Mouse (Mus musculus): ENCODE measurements around the gene Ptprm. TPM values are rescaled to one million over a fixed set of nuclear protein-coding genes. Genes with fewer than 3 reads are reported as not detected.

The Ptprm gene
- polyA plus RNA-seq, 1 experiment from 2014 or later, result 35.9 TPM

DNA sequence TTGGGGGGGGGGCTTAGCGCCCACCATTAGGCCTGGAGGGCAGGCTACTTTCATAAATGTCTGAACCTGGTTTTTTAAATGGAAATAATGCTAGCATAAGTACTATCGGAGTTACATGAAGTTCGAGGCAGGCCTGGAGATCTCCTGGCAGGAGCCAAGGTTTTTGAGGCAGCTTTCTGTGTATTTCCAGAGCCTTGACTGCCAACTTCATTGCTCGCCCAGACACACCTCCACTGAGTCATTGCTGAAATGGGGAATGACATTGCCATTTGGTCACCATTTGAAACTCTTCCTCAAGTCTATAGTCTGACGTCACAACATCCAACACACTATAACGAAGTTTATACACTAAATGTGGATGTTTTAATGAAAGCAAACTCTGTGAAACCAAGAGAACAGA is 89.5 kb downstream of the Ptprm start:
- H3K36me3 ChIP-seq (ENCODE audit: insufficient read depth, low read length), result no peaks in the 10 kb centered on the region
- H3K4me1 ChIP-seq (ENCODE audit: insufficient read depth, low read depth, low read length), result peaks cover 4% of the 10 kb centered on the region; the same call in 1 of the 2 replicates
- H3K4me2 ChIP-seq (replicated peaks; ENCODE audit: low read depth, low read length), result no peak overlapping the region
- no peak overlapping the region for H3K4me3 ChIP-seq (ENCODE audit: low read depth, low read length)
- no peak overlapping the region for H3K9ac ChIP-seq (replicated peaks; ENCODE audit: low read depth)
- WGBS, result 85% methylated on average over 6 of the region's 6 CpGs
- no peak overlapping the region for H3K27ac ChIP-seq (ENCODE audit: low read length)
- no peaks in the 10 kb centered on the region for H3K9me3 ChIP-seq (ENCODE audit: low read length)
- ATAC-seq (no peak), DNase-seq (ENCODE audit: low spot score) (no peak)
- no peaks in the 10 kb centered on the region for H3K27me3 ChIP-seq (replicated peaks; ENCODE audit: insufficient read depth, low read length)
- TF ChIP-seq CTCF (IDR thresholded peaks at IDR 0.05) (no peak), EP300 (IDR thresholded peaks at IDR 0.05) (no peak)

DNA sequence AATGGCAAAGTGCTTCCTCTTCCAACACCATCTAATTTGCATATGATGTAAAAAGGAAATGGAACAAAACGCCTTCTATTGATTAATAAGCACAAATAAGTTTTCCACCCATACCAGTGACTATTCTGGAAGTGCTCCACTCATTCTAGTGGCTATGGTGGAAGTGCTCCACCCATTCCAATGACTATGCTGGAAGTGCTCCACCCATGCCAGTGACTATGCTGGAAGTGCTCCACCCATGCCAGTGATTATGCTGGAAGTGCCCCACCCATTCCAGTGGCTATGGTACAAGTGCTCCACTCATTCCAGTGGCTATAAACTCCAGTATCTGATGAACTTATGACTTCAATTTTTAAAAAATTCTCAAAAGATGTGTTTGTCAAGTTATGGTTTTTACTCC is 91.2 kb downstream of the Ptprm start:
- ATAC-seq (peak; percentile 70), DNase-seq (ENCODE audit: low spot score) (peak; percentile 22)
- 53% methylated on average over 1 of the region's 1 CpGs for WGBS
- TF ChIP-seq CTCF (IDR thresholded peaks at IDR 0.05), result no peak
- TF ChIP-seq EP300 (IDR thresholded peaks at IDR 0.05), result peak; percentile 87
- 0 out of 2 replicates have a peak overlapping the region, but pooled peaks have one; percentile 33 for H3K27ac ChIP-seq (ENCODE audit: low read length)
- H3K4me1 ChIP-seq (ENCODE audit: insufficient read depth, low read depth, low read length), result peaks cover 4% of the 10 kb centered on the region; the same call in 1 of the 2 replicates
- no peaks in the 10 kb centered on the region for H3K36me3 ChIP-seq (ENCODE audit: insufficient read depth, low read length)
- H3K4me2 ChIP-seq (replicated peaks; ENCODE audit: low read depth, low read length), result no peak overlapping the region
- no peaks in the 10 kb centered on the region for H3K27me3 ChIP-seq (replicated peaks; ENCODE audit: insufficient read depth, low read length)
- no peak overlapping the region for H3K9ac ChIP-seq (replicated peaks; ENCODE audit: low read depth)
- no peak overlapping the region for H3K4me3 ChIP-seq (ENCODE audit: low read depth, low read length)
- no peaks in the 10 kb centered on the region for H3K9me3 ChIP-seq (ENCODE audit: low read length)

GRCm38 (mm10) chr17:67260016-67260415 is 94.2 kb downstream of the Ptprm start:
- peaks cover 4% of the 10 kb centered on the region; the same call in 1 of the 2 replicates for H3K4me1 ChIP-seq (ENCODE audit: insufficient read depth, low read depth, low read length)
- no peaks in the 10 kb centered on the region for H3K9me3 ChIP-seq (ENCODE audit: low read length)
- 71% methylated on average over 4 of the region's 4 CpGs for WGBS
- no peak overlapping the region for H3K9ac ChIP-seq (replicated peaks; ENCODE audit: low read depth)
- no peak overlapping the region for H3K27ac ChIP-seq (ENCODE audit: low read length)
- H3K27me3 ChIP-seq (replicated peaks; ENCODE audit: insufficient read depth, low read length), result no peaks in the 10 kb centered on the region
- no peaks in the 10 kb centered on the region for H3K36me3 ChIP-seq (ENCODE audit: insufficient read depth, low read length)
- ATAC-seq, result no peak
- no peak overlapping the region for H3K4me3 ChIP-seq (ENCODE audit: low read depth, low read length)
- TF ChIP-seq CTCF (IDR thresholded peaks at IDR 0.05), result no peak
- no peak for TF ChIP-seq EP300 (IDR thresholded peaks at IDR 0.05)
- DNase-seq (ENCODE audit: low spot score), result no peak
- H3K4me2 ChIP-seq (replicated peaks; ENCODE audit: low read depth, low read length), result no peak overlapping the region

GRCm38 (mm10) chr17:67257780-67258179 is 96.5 kb downstream of the Ptprm start:
- TF ChIP-seq CTCF (IDR thresholded peaks at IDR 0.05) (no peak), EP300 (IDR thresholded peaks at IDR 0.05) (peak; percentile 93)
- Histone ChIP-seq H3K27me3 (replicated peaks; ENCODE audit: insufficient read depth, low read length) (no peaks in the 10 kb centered on the region), H3K9me3 (ENCODE audit: low read length) (no peaks in the 10 kb centered on the region), H3K4me2 (replicated peaks; ENCODE audit: low read depth, low read length) (no peak overlapping the region), H3K36me3 (ENCODE audit: insufficient read depth, low read length) (no peaks in the 10 kb centered on the region), H3K4me3 (ENCODE audit: low read depth, low read length) (no peak overlapping the region), H3K4me1 (ENCODE audit: insufficient read depth, low read depth, low read length) (peaks cover 9% of the 10 kb centered on the region; the same call in 1 of the 2 replicates), H3K27ac (ENCODE audit: low read length) (no peak overlapping the region), H3K9ac (replicated peaks; ENCODE audit: low read depth) (no peak overlapping the region)
- WGBS, result 31% methylated on average over 5 of the region's 5 CpGs
- ATAC-seq (peak; percentile 66), DNase-seq (ENCODE audit: low spot score) (peak; percentile 51)

- Histone ChIP-seq H3K27me3 (replicated peaks; ENCODE audit: insufficient read depth, low read length) (no peaks in the 10 kb centered on the region), H3K4me2 (replicated peaks; ENCODE audit: low read depth, low read length) (no peak overlapping the region), H3K4me3 (ENCODE audit: low read depth, low read length) (no peak overlapping the region), H3K36me3 (ENCODE audit: insufficient read depth, low read length) (no peaks in the 10 kb centered on the region), H3K9ac (replicated peaks; ENCODE audit: low read depth) (no peak overlapping the region), H3K4me1 (ENCODE audit: insufficient read depth, low read depth, low read length) (peaks cover 5% of the 10 kb centered on the region; the same call in 1 of the 2 replicates), H3K27ac (ENCODE audit: low read length) (no peak overlapping the region), H3K9me3 (ENCODE audit: low read length) (no peaks in the 10 kb centered on the region)
- 66% methylated on average over 5 of the region's 6 CpGs for WGBS
- no peak for ATAC-seq
- DNase-seq (ENCODE audit: low spot score), result no peak
- no peak for TF ChIP-seq CTCF (IDR thresholded peaks at IDR 0.05)
- no peak for TF ChIP-seq EP300 (IDR thresholded peaks at IDR 0.05)
Observed at GRCm38 (mm10) chr17:67256171-67256570, 98.1 kb downstream of the Ptprm start.

- DNase-seq (ENCODE audit: low spot score), result peak; percentile 41
- no peaks in the 10 kb centered on the region for H3K36me3 ChIP-seq (ENCODE audit: insufficient read depth, low read length)
- H3K9ac ChIP-seq (replicated peaks; ENCODE audit: low read depth), result no peak overlapping the region
- H3K4me1 ChIP-seq (ENCODE audit: insufficient read depth, low read depth, low read length), result peaks cover 5% of the 10 kb centered on the region; the same call in 1 of the 2 replicates
- no peak overlapping the region for H3K4me2 ChIP-seq (replicated peaks; ENCODE audit: low read depth, low read length)
- H3K27ac ChIP-seq (ENCODE audit: low read length), result no peak overlapping the region
- no peak overlapping the region for H3K4me3 ChIP-seq (ENCODE audit: low read depth, low read length)
- no peaks in the 10 kb centered on the region for H3K27me3 ChIP-seq (replicated peaks; ENCODE audit: insufficient read depth, low read length)
- peak; percentile 47; the same call in 1 of the 2 replicates for ATAC-seq
- no peak for TF ChIP-seq CTCF (IDR thresholded peaks at IDR 0.05)
- peak; percentile 35; the same call in 1 of the 2 replicates for TF ChIP-seq EP300 (IDR thresholded peaks at IDR 0.05)
- 37% methylated on average over 4 of the region's 4 CpGs for WGBS
- H3K9me3 ChIP-seq (ENCODE audit: low read length), result no peaks in the 10 kb centered on the region
Observed at GRCm38 (mm10) chr17:67253445-67253844, 100.8 kb downstream of the Ptprm start.
